Mouse (Mus musculus): ENCODE measurements around the gene Taok1. TPM values are rescaled to one million over a fixed set of nuclear protein-coding genes. Genes with fewer than 3 reads are reported as not detected.
"Not testable (repeated sequence)": the region's sequence is repeated elsewhere in the genome, so short reads cannot be mapped to it uniquely, and the experiment has no call there.

The Taok1 gene
- polyA plus RNA-seq, 1 experiment from 2014 or later = 25.4 TPM

GRCm38 (mm10) chr11:77528420-77528819 lies 79.2 kb downstream of the Taok1 start:
- not testable (repeated sequence) for ATAC-seq

GRCm38 (mm10) chr11:77525804-77526486 lies 81.7 kb downstream of the Taok1 start:
- Histone ChIP-seq H3K27ac (ENCODE audit: low read length) (no peak overlapping the region), H3K9ac (ENCODE audit: low read depth, low read length) (no peak overlapping the region), H3K36me3 (ENCODE audit: control insufficient read depth, insufficient read depth, low read length) (no peaks in the 10 kb centered on the region), H3K9me3 (replicated peaks; ENCODE audit: control insufficient read depth, low read length, poor library complexity, severe bottlenecking) (no peaks in the 10 kb centered on the region), H3K4me1 (ENCODE audit: control insufficient read depth, insufficient read depth, low read length) (no peaks in the 10 kb centered on the region), H3K4me2 (ENCODE audit: low read length) (no peak overlapping the region), H3K4me3 (ENCODE audit: low read depth, low read length) (no peak overlapping the region), H3K27me3 (ENCODE audit: control insufficient read depth, insufficient read depth, low read depth, low read length) (no peaks in the 10 kb centered on the region)
- no peak for ATAC-seq
- WGBS = 80% methylated on average over 3 of the region's 3 CpGs

More at GRCm38 (mm10) chr11:77528420-77528819, 79.2 kb downstream of the Taok1 start:
- not testable (repeated sequence) for H3K27me3 ChIP-seq (ENCODE audit: control insufficient read depth, insufficient read depth, low read depth, low read length); H3K4me1 ChIP-seq (ENCODE audit: control insufficient read depth, insufficient read depth, low read length); H3K4me2 ChIP-seq (ENCODE audit: low read length); H3K9me3 ChIP-seq (replicated peaks; ENCODE audit: control insufficient read depth, low read length, poor library complexity, severe bottlenecking); H3K4me3 ChIP-seq (ENCODE audit: low read depth, low read length); H3K27ac ChIP-seq (ENCODE audit: low read length); H3K36me3 ChIP-seq (ENCODE audit: control insufficient read depth, insufficient read depth, low read length); H3K9ac ChIP-seq (ENCODE audit: low read depth, low read length)
- WGBS = 88% methylated on average over 3 of the region's 3 CpGs

DNA sequence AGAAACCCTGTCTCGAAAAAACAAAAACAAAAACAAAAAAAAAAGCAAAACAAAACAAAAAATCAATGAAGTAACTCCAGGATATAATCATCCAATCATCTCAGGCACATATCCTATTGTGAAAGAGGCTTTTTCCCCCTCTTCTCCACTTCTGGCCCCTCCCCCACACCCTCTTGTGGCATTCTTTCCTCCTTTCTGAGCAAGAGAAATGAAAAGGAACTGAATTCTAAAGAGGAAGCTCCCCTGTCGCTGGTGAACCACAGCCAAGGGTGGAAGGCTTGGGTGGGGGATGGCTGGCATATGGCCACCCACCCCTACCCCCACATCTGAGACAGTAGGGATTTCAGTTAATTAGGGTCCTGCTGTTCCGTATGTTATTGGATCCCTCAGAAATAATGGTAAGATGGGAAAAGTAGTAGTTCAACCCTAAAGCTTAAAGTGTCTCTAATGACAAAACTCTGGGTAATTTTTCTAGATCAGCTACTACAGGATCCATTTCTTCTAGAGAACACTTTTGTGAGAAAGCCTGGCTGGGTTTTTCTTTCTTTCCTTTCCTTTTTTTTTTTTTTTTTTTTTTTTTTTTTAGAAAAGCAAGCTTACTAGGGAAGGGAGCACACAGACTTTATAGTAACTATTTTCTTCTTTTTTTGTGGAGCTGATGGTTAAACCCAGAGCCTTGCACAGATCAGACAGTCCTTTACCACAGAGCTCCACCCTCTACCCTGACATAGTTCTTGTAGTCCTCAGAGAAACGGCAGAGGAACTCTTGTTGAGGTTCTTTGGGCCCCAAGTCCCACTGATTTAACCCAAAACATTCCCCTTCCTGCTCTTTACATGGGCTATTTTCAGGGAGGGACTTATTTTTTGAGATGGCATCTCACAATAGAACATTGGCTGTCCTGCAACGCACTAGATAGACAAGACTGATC lies 86.8 kb downstream of the Taok1 start:
- ATAC-seq = no peak
- Histone ChIP-seq H3K4me3 (ENCODE audit: low read depth, low read length) (no peak overlapping the region), H3K9ac (ENCODE audit: low read depth, low read length) (no peak overlapping the region), H3K4me1 (ENCODE audit: control insufficient read depth, insufficient read depth, low read length) (peaks cover 6% of the 10 kb centered on the region; the same call in 1 of the 2 replicates), H3K9me3 (replicated peaks; ENCODE audit: control insufficient read depth, low read length, poor library complexity, severe bottlenecking) (no peaks in the 10 kb centered on the region), H3K36me3 (ENCODE audit: control insufficient read depth, insufficient read depth, low read length) (no peaks in the 10 kb centered on the region), H3K27ac (ENCODE audit: low read length) (no peak overlapping the region), H3K4me2 (ENCODE audit: low read length) (no peak overlapping the region), H3K27me3 (ENCODE audit: control insufficient read depth, insufficient read depth, low read depth, low read length) (peaks cover 3% of the 10 kb centered on the region)
- 43% methylated on average over 5 of the region's 5 CpGs for WGBS

GRCm38 (mm10) chr11:77519043-77519442 lies 88.6 kb downstream of the Taok1 start, which contains the start of gene Gm10392:
Gm10392 (minus strand) TSS chr11:77519198.
- Histone ChIP-seq H3K9ac (ENCODE audit: low read depth, low read length) (no peak within 1 kb of the TSS), H3K27me3 (ENCODE audit: control insufficient read depth, insufficient read depth, low read depth, low read length) (peaks cover 13% of the 10 kb centered on the region), H3K4me3 (ENCODE audit: low read depth, low read length) (no peak within 1 kb of the TSS), H3K4me1 (ENCODE audit: control insufficient read depth, insufficient read depth, low read length) (peaks cover 18% of the 10 kb centered on the region; the same call in 1 of the 2 replicates), H3K4me2 (ENCODE audit: low read length) (no peak within 1 kb of the TSS), H3K9me3 (replicated peaks; ENCODE audit: control insufficient read depth, low read length, poor library complexity, severe bottlenecking) (no peaks in the 10 kb centered on the region), H3K36me3 (ENCODE audit: control insufficient read depth, insufficient read depth, low read length) (no peaks in the 10 kb centered on the region), H3K27ac (ENCODE audit: low read length) (no peak within 1 kb of the TSS)
- 69% methylated on average over 5 of the region's 5 CpGs for WGBS
- no peak for ATAC-seq

- no peaks in the 10 kb centered on the region for H3K36me3 ChIP-seq (ENCODE audit: control insufficient read depth, insufficient read depth, low read length)
- H3K9ac ChIP-seq (ENCODE audit: low read depth, low read length) = no peak overlapping the region
- no peak overlapping the region for H3K4me2 ChIP-seq (ENCODE audit: low read length)
- peaks cover 13% of the 10 kb centered on the region for H3K27me3 ChIP-seq (ENCODE audit: control insufficient read depth, insufficient read depth, low read depth, low read length)
- ATAC-seq = no peak
- no peak overlapping the region for H3K4me3 ChIP-seq (ENCODE audit: low read depth, low read length)
- H3K9me3 ChIP-seq (replicated peaks; ENCODE audit: control insufficient read depth, low read length, poor library complexity, severe bottlenecking) = no peaks in the 10 kb centered on the region
- peaks cover 22% of the 10 kb centered on the region; the same call in 1 of the 2 replicates for H3K4me1 ChIP-seq (ENCODE audit: control insufficient read depth, insufficient read depth, low read length)
- 74% methylated on average over 24 of the region's 27 CpGs for WGBS
- no peak overlapping the region for H3K27ac ChIP-seq (ENCODE audit: low read length)
These were observed 89.4 kb downstream of the Taok1 start for GRCm38 (mm10) chr11:77518051-77518798.

DNA sequence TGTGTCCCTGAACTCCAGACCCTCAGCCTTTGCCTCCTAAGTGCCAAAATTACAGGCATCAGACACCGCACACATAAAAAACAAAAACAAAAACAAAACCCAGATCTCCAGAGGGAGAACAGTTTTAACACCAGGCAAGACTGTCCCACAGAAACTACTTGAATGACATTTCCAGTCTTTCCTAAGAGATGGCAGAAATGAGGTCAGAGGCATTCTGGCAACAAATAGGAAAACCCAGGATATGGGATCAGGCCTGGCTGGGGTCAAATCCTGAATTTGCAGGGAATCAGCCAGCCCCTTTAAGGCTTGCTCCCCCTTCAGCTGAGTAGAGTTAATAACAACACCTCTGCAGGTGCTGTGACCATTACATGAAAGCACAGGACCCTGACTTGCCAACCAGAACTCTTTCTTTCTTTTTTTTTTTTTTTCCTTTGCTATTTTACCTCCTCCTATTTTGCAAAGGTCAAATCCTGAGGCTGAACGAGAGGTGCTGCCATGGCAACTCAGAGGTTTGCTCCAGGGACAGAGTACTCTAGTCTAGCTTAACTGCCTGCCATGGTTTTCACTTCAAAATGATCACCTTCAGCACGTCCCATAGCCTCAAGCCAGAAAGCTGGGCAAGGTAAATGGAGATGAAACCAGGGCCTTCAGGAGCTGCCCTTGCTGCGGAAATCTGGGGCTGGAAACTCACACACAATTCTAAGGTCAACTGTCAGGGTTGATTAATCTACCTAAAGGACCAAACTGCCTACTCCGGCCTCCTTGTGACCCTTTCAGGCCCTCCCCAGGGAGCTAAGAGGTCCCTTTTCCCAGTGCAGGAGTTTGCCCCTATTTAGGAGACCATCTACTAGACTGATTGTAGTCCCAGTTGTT lies 90.8 kb downstream of the Taok1 start:
- peaks cover 13% of the 10 kb centered on the region for H3K27me3 ChIP-seq (ENCODE audit: control insufficient read depth, insufficient read depth, low read depth, low read length)
- ATAC-seq = no peak
- H3K27ac ChIP-seq (ENCODE audit: low read length) = no peak overlapping the region
- H3K36me3 ChIP-seq (ENCODE audit: control insufficient read depth, insufficient read depth, low read length) = no peaks in the 10 kb centered on the region
- no peaks in the 10 kb centered on the region for H3K9me3 ChIP-seq (replicated peaks; ENCODE audit: control insufficient read depth, low read length, poor library complexity, severe bottlenecking)
- H3K4me1 ChIP-seq (ENCODE audit: control insufficient read depth, insufficient read depth, low read length) = peaks cover 28% of the 10 kb centered on the region
- 60% methylated on average over 5 of the region's 5 CpGs for WGBS
- no peak overlapping the region for H3K4me3 ChIP-seq (ENCODE audit: low read depth, low read length)
- no peak overlapping the region for H3K9ac ChIP-seq (ENCODE audit: low read depth, low read length)
- no peak overlapping the region for H3K4me2 ChIP-seq (ENCODE audit: low read length)

GRCm38 (mm10) chr11:77515637-77516552 lies 91.7 kb downstream of the Taok1 start, which contains the start of gene Trp53i13:
Trp53i13 (minus strand) TSS chr11:77515980.
- H3K4me3 ChIP-seq (ENCODE audit: low read depth, low read length) = peak within 1 kb of the TSS; percentile 50
- H3K9me3 ChIP-seq (replicated peaks; ENCODE audit: control insufficient read depth, low read length, poor library complexity, severe bottlenecking) = no peaks in the 10 kb centered on the region
- peak within 1 kb of the TSS; percentile 54 for H3K9ac ChIP-seq (ENCODE audit: low read depth, low read length)
- H3K4me1 ChIP-seq (ENCODE audit: control insufficient read depth, insufficient read depth, low read length) = peaks cover 28% of the 10 kb centered on the region
- no peak within 1 kb of the TSS for H3K27ac ChIP-seq (ENCODE audit: low read length)
- peak within 1 kb of the TSS; percentile 77 for H3K4me2 ChIP-seq (ENCODE audit: low read length)
- H3K36me3 ChIP-seq (ENCODE audit: control insufficient read depth, insufficient read depth, low read length) = no peaks in the 10 kb centered on the region
- no peak for ATAC-seq
- WGBS = 8% methylated on average over 39 of the region's 39 CpGs
- H3K27me3 ChIP-seq (ENCODE audit: control insufficient read depth, insufficient read depth, low read depth, low read length) = peaks cover 13% of the 10 kb centered on the region
